ENCODE assay signal across 16 mouse cellular contexts in genomic region chr8:11116534-11116933, GRCm38 (mm10).
A peak's percentile ranks its signal among the peaks of the same experiment; 100 is the strongest.
DNase-seq lines count a peak whose midpoint lies in the region; ATAC-seq and TF ChIP-seq lines count a peak whose summit lies in the region.
"Had no signal": no experiment of that assay in that cellular context is flagged by ENCODE, and none has a peak within 500 bp of the region (broad histone marks: within the 10 kb centered on the region; RNA-seq: fewer than 3 reads in every experiment).

No protein-coding gene starts in this region.

- H3K4me3 ChIP-seq in forebrain, postnatal 0 days (ENCODE audit: low read depth, low read length), result no peak overlapping the region
- H3K4me3 ChIP-seq in forebrain, embryonic 11.5 days (ENCODE audit: low read depth, low read length), result no peak overlapping the region
- H3K4me3 ChIP-seq in kidney, embryonic 15.5 days (replicated peaks), result no peak overlapping the region
- no peak overlapping the region for H3K4me3 ChIP-seq in cerebellum, adult 2 months (replicated peaks; ENCODE audit: insufficient read depth, low read depth, low read length)
- H3K4me3 ChIP-seq: forebrain, embryonic 10.5 days; limb, embryonic 12.5 days; lung, embryonic 15.5 days; midbrain, embryonic 10.5 days had no signal

- no peak for TF ChIP-seq CTCF in forebrain, postnatal 0 days (IDR thresholded peaks at IDR 0.05; ENCODE audit: low read depth)
- no peak for TF ChIP-seq CTCF in cerebellum, adult 2 months (IDR thresholded peaks at IDR 0.05; ENCODE audit: borderline replicate concordance, insufficient read depth, low read depth, low read length)

- no peak overlapping the region for H3K27ac ChIP-seq in forebrain, postnatal 0 days (ENCODE audit: low read depth, low read length)
- no peak overlapping the region for H3K27ac ChIP-seq in forebrain, embryonic 11.5 days (ENCODE audit: low read depth, low read length)
- H3K27ac ChIP-seq in kidney, embryonic 15.5 days, result no peak overlapping the region
- no peak overlapping the region for H3K27ac ChIP-seq in cerebellum, adult 2 months (ENCODE audit: insufficient read depth, low read length)
- H3K27ac ChIP-seq: forebrain, embryonic 10.5 days; kidney, postnatal 0 days; limb, embryonic 12.5 days; lung, embryonic 15.5 days; midbrain, embryonic 10.5 days had no signal

- no peaks in the 10 kb centered on the region for H3K36me3 ChIP-seq in forebrain, postnatal 0 days (ENCODE audit: insufficient read depth)
- H3K36me3 ChIP-seq in forebrain, embryonic 11.5 days (ENCODE audit: control insufficient read depth, insufficient read depth, low read length), result no peaks in the 10 kb centered on the region
- H3K36me3 ChIP-seq in kidney, embryonic 15.5 days, result no peaks in the 10 kb centered on the region
- H3K36me3 ChIP-seq: forebrain, embryonic 10.5 days; limb, embryonic 12.5 days; lung, embryonic 15.5 days; midbrain, embryonic 10.5 days had no signal

- H3K9me3 ChIP-seq in forebrain, postnatal 0 days (ENCODE audit: low read length), result no peaks in the 10 kb centered on the region
- no peaks in the 10 kb centered on the region for H3K9me3 ChIP-seq in forebrain, embryonic 11.5 days (ENCODE audit: control insufficient read depth, low read length)
- H3K9me3 ChIP-seq in kidney, embryonic 15.5 days (replicated peaks), result no peaks in the 10 kb centered on the region
- H3K9me3 ChIP-seq: forebrain, embryonic 10.5 days; limb, embryonic 12.5 days; lung, embryonic 15.5 days; midbrain, embryonic 10.5 days had no signal

- H3K4me2 ChIP-seq in forebrain, postnatal 0 days (ENCODE audit: low read depth), result no peak overlapping the region
- H3K4me2 ChIP-seq in forebrain, embryonic 11.5 days (ENCODE audit: low read depth, low read length, severe bottlenecking), result no peak overlapping the region
- H3K4me2 ChIP-seq in kidney, embryonic 15.5 days, result no peak overlapping the region
- H3K4me2 ChIP-seq: limb, embryonic 12.5 days; lung, embryonic 15.5 days had no signal

- TF ChIP-seq POLR2A in cerebellum, adult 2 months (IDR thresholded peaks at IDR 0.05; ENCODE audit: borderline replicate concordance, insufficient read depth, low read length), result no peak

- peak; percentile 10; the same call in 1 of the 2 replicates for ATAC-seq in forebrain, postnatal 0 days
- no peak for ATAC-seq in forebrain, embryonic 11.5 days (replicated peaks; ENCODE audit: low FRiP score)
- no peak for ATAC-seq in kidney, embryonic 15.5 days (replicated peaks; ENCODE audit: low FRiP score)
- peak; percentile 43 for ATAC-seq in megakaryocyte progenitor cell, adult 5-6 weeks (replicated peaks; ENCODE audit: poor library complexity)

- 59% methylated on average over 5 of the region's 5 CpGs for WGBS in forebrain, postnatal 0 days
- 80% methylated on average over 5 of the region's 5 CpGs for WGBS in forebrain, embryonic 11.5 days
- WGBS in kidney, embryonic 15.5 days, result 75% methylated on average over 5 of the region's 5 CpGs
- 46% methylated on average over 5 of the region's 5 CpGs for WGBS in cerebellum, adult 2 months

- H3K4me1 ChIP-seq in forebrain, postnatal 0 days (ENCODE audit: insufficient read depth), result peaks cover 10% of the 10 kb centered on the region
- no peaks in the 10 kb centered on the region for H3K4me1 ChIP-seq in forebrain, embryonic 11.5 days (replicated peaks; ENCODE audit: control insufficient read depth, insufficient read depth, low read length)
- H3K4me1 ChIP-seq in kidney, embryonic 15.5 days, result peaks cover 5% of the 10 kb centered on the region; the same call in 1 of the 2 replicates
- H3K4me1 ChIP-seq in cerebellum, adult 2 months (ENCODE audit: control insufficient read depth, insufficient read depth, low read length), result peaks cover 3% of the 10 kb centered on the region; the same call in 1 of the 2 replicates
- H3K4me1 ChIP-seq: lung, embryonic 15.5 days; midbrain, embryonic 10.5 days had no signal

- DNase-seq in forebrain, postnatal 0 days, result peak; percentile 31
- no peak for DNase-seq in forebrain, embryonic 11.5 days (ENCODE audit: low spot score)
- DNase-seq in kidney, postnatal 14 days, result peak; percentile 32
- peak; percentile 67 for DNase-seq in Muller cell, postnatal 12 days (ENCODE audit: inconsistent ontology term)
- no peak for DNase-seq in cerebellum, adult 2 months
- no peak for DNase-seq in thymus, postnatal 0 days (ENCODE audit: low spot score)
- DNase-seq: cerebellum, adult 8-10 months; heart, postnatal 10 days; layer of hippocampus, postnatal 36 days had no signal

- H3K27me3 ChIP-seq in forebrain, postnatal 0 days (ENCODE audit: insufficient read depth, low read length), result no peaks in the 10 kb centered on the region
- peaks cover 39% of the 10 kb centered on the region for H3K27me3 ChIP-seq in forebrain, embryonic 11.5 days (ENCODE audit: control insufficient read depth, insufficient read depth, low read length)
- no peaks in the 10 kb centered on the region for H3K27me3 ChIP-seq in kidney, embryonic 15.5 days
- H3K27me3 ChIP-seq in cerebellum, adult 2 months (ENCODE audit: control insufficient read depth, insufficient read depth, low read length), result no peaks in the 10 kb centered on the region
- H3K27me3 ChIP-seq: lung, embryonic 15.5 days had no signal

- H3K9ac ChIP-seq in forebrain, postnatal 0 days, result no peak overlapping the region
- no peak overlapping the region for H3K9ac ChIP-seq in forebrain, embryonic 11.5 days (ENCODE audit: low read length)
- no peak overlapping the region for H3K9ac ChIP-seq in kidney, embryonic 15.5 days
- H3K9ac ChIP-seq: limb, embryonic 12.5 days; lung, embryonic 15.5 days had no signal

Comparison
In these comparisons a context has a peak if more than half of its experiments do, and no peak if none do; other contexts are left out.
1. ATAC-seq: peak in forebrain, postnatal 0 days (single experiment) and megakaryocyte progenitor cell, adult 5-6 weeks (single experiment); none in forebrain, embryonic 11.5 days (single experiment) and kidney, embryonic 15.5 days (single experiment).
2. DNase-seq: peak in forebrain, postnatal 0 days (single experiment), kidney, postnatal 14 days (single experiment) and Muller cell, postnatal 12 days (single experiment); none in forebrain, embryonic 11.5 days (single experiment), cerebellum, adult 2 months (0 of 2) and thymus, postnatal 0 days (single experiment).